In the genomic region with DNA sequence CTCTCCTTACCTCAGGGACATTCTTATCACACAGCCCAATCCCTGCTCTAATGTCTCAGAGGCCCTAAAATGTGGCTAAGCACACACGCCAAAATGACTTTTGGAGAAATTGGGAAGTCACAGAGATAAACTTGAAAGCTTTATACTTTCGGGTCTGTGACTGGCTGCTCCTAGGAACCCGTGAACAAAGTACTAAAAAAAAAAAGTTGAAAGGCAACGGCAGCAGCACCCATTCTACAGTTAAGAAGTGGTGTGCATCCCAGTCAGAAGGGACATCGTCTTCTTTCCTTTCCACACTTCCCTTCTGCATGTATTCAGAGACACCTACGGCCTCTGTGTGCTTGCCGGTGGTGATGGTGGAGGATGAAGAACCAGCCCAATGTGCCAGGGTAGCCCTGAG, we compare ENCODE assay signal across 15 mouse cellular contexts. TPM values are rescaled to one million over a fixed set of nuclear protein-coding genes. Genes with fewer than 3 reads are reported as not detected.
"Had no signal": no experiment of that assay in that cellular context is flagged by ENCODE, and none has a peak within 500 bp of the region (broad histone marks: within the 10 kb centered on the region; RNA-seq: fewer than 3 reads in every experiment).

No protein-coding gene starts in this region.

- H3K4me1 ChIP-seq: liver, embryonic 15.5 days; stomach, embryonic 15.5 days had no signal

- H3K4me3 ChIP-seq: liver, embryonic 15.5 days; midbrain, embryonic 13.5 days; midbrain, embryonic 15.5 days; neural tube, embryonic 12.5 days; stomach, embryonic 15.5 days had no signal

- H3K27ac ChIP-seq: liver, embryonic 15.5 days; midbrain, embryonic 13.5 days; midbrain, embryonic 15.5 days; neural tube, embryonic 12.5 days; stomach, embryonic 15.5 days; stomach, postnatal 0 days had no signal

- H3K9me3 ChIP-seq: liver, embryonic 15.5 days; midbrain, embryonic 13.5 days; midbrain, embryonic 15.5 days; neural tube, embryonic 12.5 days; stomach, embryonic 15.5 days had no signal

- H3K27me3 ChIP-seq: liver, embryonic 15.5 days; midbrain, embryonic 15.5 days; neural tube, embryonic 12.5 days; stomach, embryonic 15.5 days had no signal

- H3K4me2 ChIP-seq: liver, embryonic 15.5 days; lung, embryonic 14.5 days; midbrain, embryonic 11.5 days; midbrain, embryonic 13.5 days; midbrain, embryonic 15.5 days; neural tube, embryonic 12.5 days; stomach, embryonic 15.5 days had no signal

- ATAC-seq: midbrain, embryonic 13.5 days; midbrain, embryonic 15.5 days had no signal

- DNase-seq: lung, adult 18-20 months; lung, embryonic 14.5 days; lung, postnatal 10 days; lung, postnatal 4 days; right cerebral cortex, postnatal 14 days; thymus, postnatal 14 days; thymus, postnatal 36 days had no signal

- H3K9ac ChIP-seq: liver, embryonic 15.5 days; lung, embryonic 14.5 days; midbrain, embryonic 13.5 days; midbrain, embryonic 15.5 days; neural tube, embryonic 12.5 days; stomach, embryonic 15.5 days had no signal

- H3K36me3 ChIP-seq: liver, embryonic 15.5 days; midbrain, embryonic 13.5 days; midbrain, embryonic 15.5 days; neural tube, embryonic 12.5 days; stomach, embryonic 15.5 days had no signal

RNA-seq across cellular contexts. Expression of a gene that starts 14.6 kb away (rescaled TPM):
- polyA plus RNA-seq: lung, embryonic 14.5 days; lung, embryonic 16.5 days had no signal
